Mouse (Mus musculus) heart, embryonic 16.5 days (tissue): ENCODE measurements at regions not wholly inside any gene's neighbourhood (a gene's known extent, or its start where the extent isn't known, plus 50 kb on each side); places are given as distances from the start of the nearest gene placed in this dataset.

ENCODE experiments used
- ATAC-seq: fragments of 200-750 bp; cut with Nextera tagmentation; replicated peaks from 2 replicates; pipeline ENCODE4 v1.8.0; 2017; ENCODE audit warnings: moderate number of reproducible peaks; ENCODE audit not compliant: insufficient read depth, low FRiP score; ENCODE audit errors: extremely low read depth
- H3K27ac ChIP-seq: fragments of 300-500 bp; sonication (generic); 2 replicates; pipeline ENCODE4 v1.5.1; 2014; ENCODE audit warnings: mild to moderate bottlenecking, low read length, control low read depth, moderate library complexity
- H3K27me3 ChIP-seq: fragments of 300-500 bp; sonication (generic); 2 replicates; pipeline ENCODE4 v1.6.1; 2014; ENCODE audit warnings: low read length, mixed read lengths; ENCODE audit not compliant: control insufficient read depth, insufficient read depth
- H3K36me3 ChIP-seq: fragments of 300-500 bp; sonication (generic); 2 replicates; pipeline ENCODE4 v1.6.1; 2014; ENCODE audit not compliant: control insufficient read depth, insufficient read depth
- H3K4me1 ChIP-seq: fragments of 300-500 bp; sonication (generic); 2 replicates; pipeline ENCODE4 v1.6.1; 2014; ENCODE audit warnings: low read length, mixed read lengths; ENCODE audit not compliant: control insufficient read depth, insufficient read depth
- H3K4me2 ChIP-seq: fragments of 300-500 bp; sonication (generic); 2 replicates; pipeline ENCODE4 v1.6.1; 2014; ENCODE audit warnings: low read depth, mild to moderate bottlenecking, control low read depth, low read length
- H3K4me3 ChIP-seq: fragments of 300-500 bp; sonication (generic); 2 replicates; pipeline ENCODE4 v1.5.1; 2014; ENCODE audit warnings: mild to moderate bottlenecking, control low read depth, low read length
- H3K9ac ChIP-seq: fragments of 300-500 bp; sonication (generic); 2 replicates; pipeline ENCODE4 v1.6.1; 2014; ENCODE audit warnings: low read length, control low read depth
- H3K9me3 ChIP-seq: fragments of 300-500 bp; sonication (generic); replicated peaks from 2 replicates; pipeline ENCODE4 v1.6.1; 2016; ENCODE audit warnings: low read length; ENCODE audit not compliant: control insufficient read depth
- WGBS: fragments of 180-500 bp; shearing (Covaris S2); extraction: QIAGEN DNeasy Blood & Tissue Kit; methylation state at CpG from one replicate; pipeline ENCODE4 v1.1.7; 2014; 5-methylcytosine and 5-hydroxymethylcytosine counted together

- Histone ChIP-seq H3K27me3 (no peaks in the 10 kb centered on the region), H3K9me3 (no peaks in the 10 kb centered on the region), H3K4me1 (no peaks in the 10 kb centered on the region), H3K9ac (no peak overlapping the region), H3K27ac (no peak overlapping the region), H3K36me3 (no peaks in the 10 kb centered on the region), H3K4me2 (no peak overlapping the region), H3K4me3 (no peak overlapping the region)
- 86% methylated on average over 8 of the region's 8 CpGs for WGBS
- ATAC-seq: no peak
These were observed 272.7 kb downstream of the Tbc1d1 start for GRCm38 (mm10) chr5:64428822-64429221.

GRCm38 (mm10) chr5:64430501-64430900, 274.4 kb downstream of the Tbc1d1 start:
- WGBS: 90% methylated on average over 3 of the region's 3 CpGs
- H3K4me2 ChIP-seq: no peak overlapping the region
- no peak for ATAC-seq

GRCm38 (mm10) chr5:64431624-64432023, 275.5 kb downstream of the Tbc1d1 start:
- Histone ChIP-seq H3K36me3 (no peaks in the 10 kb centered on the region), H3K9me3 (no peaks in the 10 kb centered on the region), H3K27me3 (no peaks in the 10 kb centered on the region), H3K27ac (no peak overlapping the region), H3K4me1 (no peaks in the 10 kb centered on the region), H3K4me2 (no peak overlapping the region), H3K9ac (no peak overlapping the region), H3K4me3 (no peak overlapping the region)
- 66% methylated on average over 6 of the region's 6 CpGs for WGBS
- ATAC-seq: no peak

More at GRCm38 (mm10) chr5:64430501-64430900, 274.4 kb downstream of the Tbc1d1 start:
- Histone ChIP-seq H3K9ac (no peak overlapping the region), H3K27ac (no peak overlapping the region), H3K9me3 (no peaks in the 10 kb centered on the region), H3K27me3 (no peaks in the 10 kb centered on the region), H3K36me3 (no peaks in the 10 kb centered on the region), H3K4me3 (no peak overlapping the region), H3K4me1 (no peaks in the 10 kb centered on the region)

- Histone ChIP-seq H3K9me3 (no peaks in the 10 kb centered on the region), H3K4me3 (no peak overlapping the region), H3K36me3 (no peaks in the 10 kb centered on the region), H3K9ac (no peak overlapping the region), H3K4me2 (no peak overlapping the region), H3K4me1 (no peaks in the 10 kb centered on the region), H3K27me3 (no peaks in the 10 kb centered on the region), H3K27ac (no peak overlapping the region)
- no peak for ATAC-seq
- WGBS: 88% methylated on average over 5 of the region's 5 CpGs
These were observed 277.7 kb downstream of the Tbc1d1 start for GRCm38 (mm10) chr5:64433786-64434185.

GRCm38 (mm10) chr5:64435491-64435890, 279.4 kb downstream of the Tbc1d1 start:
- no peaks in the 10 kb centered on the region for H3K4me1 ChIP-seq
- no peak overlapping the region for H3K4me3 ChIP-seq
- H3K27me3 ChIP-seq: no peaks in the 10 kb centered on the region
- no peaks in the 10 kb centered on the region for H3K36me3 ChIP-seq
- 41% methylated on average over 3 of the region's 3 CpGs for WGBS
- ATAC-seq: no peak
- no peak overlapping the region for H3K9ac ChIP-seq
- no peak overlapping the region for H3K4me2 ChIP-seq
- no peaks in the 10 kb centered on the region for H3K9me3 ChIP-seq
- H3K27ac ChIP-seq: no peak overlapping the region

GRCm38 (mm10) chr5:64435958-64436357, 279.9 kb downstream of the Tbc1d1 start:
- Histone ChIP-seq H3K9me3 (no peaks in the 10 kb centered on the region), H3K27ac (no peak overlapping the region), H3K4me1 (no peaks in the 10 kb centered on the region), H3K9ac (no peak overlapping the region), H3K36me3 (no peaks in the 10 kb centered on the region), H3K4me3 (no peak overlapping the region), H3K27me3 (no peaks in the 10 kb centered on the region), H3K4me2 (no peak overlapping the region)
- ATAC-seq: no peak
- WGBS: 82% methylated on average over 2 of the region's 2 CpGs

- Histone ChIP-seq H3K4me1 (no peaks in the 10 kb centered on the region), H3K4me3 (no peak overlapping the region), H3K27me3 (no peaks in the 10 kb centered on the region), H3K4me2 (no peak overlapping the region), H3K9me3 (no peaks in the 10 kb centered on the region), H3K36me3 (no peaks in the 10 kb centered on the region), H3K9ac (no peak overlapping the region), H3K27ac (no peak overlapping the region)
- WGBS: 74% methylated on average over 5 of the region's 5 CpGs
- no peak for ATAC-seq
These were observed 281.6 kb downstream of the Tbc1d1 start for GRCm38 (mm10) chr5:64437720-64438119.

GRCm38 (mm10) chr5:64438446-64439134, 282.5 kb downstream of the Tbc1d1 start:
- no peak for ATAC-seq
- no peak overlapping the region for H3K9ac ChIP-seq
- no peaks in the 10 kb centered on the region for H3K36me3 ChIP-seq
- H3K9me3 ChIP-seq: no peaks in the 10 kb centered on the region
- H3K27ac ChIP-seq: no peak overlapping the region
- no peaks in the 10 kb centered on the region for H3K27me3 ChIP-seq
- H3K4me3 ChIP-seq: no peak overlapping the region
- WGBS: 79% methylated on average over 13 of the region's 13 CpGs
- H3K4me2 ChIP-seq: no peak overlapping the region
- H3K4me1 ChIP-seq: no peaks in the 10 kb centered on the region

GRCm38 (mm10) chr5:64447847-64448246, 291.7 kb downstream of the Tbc1d1 start:
- Histone ChIP-seq H3K36me3 (no peaks in the 10 kb centered on the region), H3K4me2 (no peak overlapping the region), H3K4me3 (no peak overlapping the region), H3K9ac (no peak overlapping the region), H3K4me1 (no peaks in the 10 kb centered on the region), H3K27me3 (no peaks in the 10 kb centered on the region), H3K27ac (no peak overlapping the region), H3K9me3 (0 out of 2 replicates have a peak, but pooled peaks cover 2% of the 10 kb centered on the region)
- no peak for ATAC-seq
- WGBS: 52% methylated on average over 4 of the region's 4 CpGs
